Comparison of ENCODE assay signal across 9 mouse cellular contexts in the genomic region with DNA sequence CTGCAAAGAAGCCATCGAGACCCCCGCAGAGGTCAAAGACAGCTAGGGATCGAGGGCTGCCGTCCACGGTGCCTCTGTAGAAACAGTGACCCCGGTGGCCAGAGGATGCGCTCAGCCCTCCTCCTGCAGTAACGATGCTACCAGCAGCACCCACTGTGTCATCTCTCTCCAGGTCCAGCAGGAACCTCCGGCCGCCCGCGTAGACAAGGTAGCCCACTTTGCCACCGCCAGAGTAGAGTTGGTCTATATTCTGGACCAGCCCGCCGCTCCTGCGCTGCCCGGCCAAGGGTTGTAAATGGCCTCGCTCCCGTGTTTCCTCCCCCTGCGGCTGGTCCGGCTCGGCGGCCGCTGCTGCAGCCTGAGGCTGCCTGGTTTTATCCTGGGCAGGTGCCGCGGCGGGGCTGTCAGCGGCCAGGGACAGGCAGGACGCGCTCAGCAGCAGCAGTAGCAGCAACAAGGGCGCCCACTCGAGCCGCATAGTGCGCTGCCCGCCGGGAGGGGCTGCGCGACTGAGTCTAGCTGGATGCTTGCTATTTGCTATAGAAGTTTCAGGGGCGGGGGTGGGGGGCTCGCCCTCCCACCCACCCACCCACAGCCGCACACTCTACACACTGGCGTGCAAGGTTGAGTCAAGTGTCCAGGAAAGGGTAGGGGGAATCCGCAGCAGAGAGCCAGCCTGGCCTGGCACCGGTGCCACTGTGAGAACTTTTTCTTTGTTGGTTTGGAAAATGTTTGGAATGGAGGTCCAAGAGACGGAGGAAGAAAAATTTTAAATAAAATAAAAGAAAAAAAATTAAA. TPM values are rescaled to one million over a fixed set of nuclear protein-coding genes. Genes with fewer than 3 reads are reported as not detected.
DNase-seq lines count a peak whose midpoint lies in the region; ATAC-seq and TF ChIP-seq lines count a peak whose summit lies in the region.
"Had no signal": no experiment of that assay in that cellular context is flagged by ENCODE, and none has a peak within 500 bp of the region (broad histone marks: within the 10 kb centered on the region; RNA-seq: fewer than 3 reads in every experiment).

No protein-coding gene starts in this region.

- no peaks in the 10 kb centered on the region for H3K36me3 ChIP-seq in forebrain, postnatal 0 days (ENCODE audit: insufficient read depth)
- no peaks in the 10 kb centered on the region for H3K36me3 ChIP-seq in hindbrain, embryonic 16.5 days (ENCODE audit: control insufficient read depth, insufficient read depth, low read length)
- no peaks in the 10 kb centered on the region for H3K36me3 ChIP-seq in liver, embryonic 14.5 days (replicated peaks; ENCODE audit: control insufficient read depth, insufficient read depth, low read depth)

- peak; percentile 19 for DNase-seq in kidney, adult 18-20 months
- DNase-seq in kidney, adult 8-10 months, result no peak
- DNase-seq in adrenal gland, postnatal 10 days, result peak; percentile 53
- no peak for DNase-seq in forebrain, postnatal 0 days
- no peak for DNase-seq in liver, embryonic 14.5 days (ENCODE audit: low read depth in 3 of 3, low spot score in 3 of 3)
- peak; percentile 45 for DNase-seq in ovary, postnatal 36 days (ENCODE audit: low spot score)

- no peaks in the 10 kb centered on the region for H3K9me3 ChIP-seq in forebrain, postnatal 0 days (ENCODE audit: low read length)
- no peaks in the 10 kb centered on the region for H3K9me3 ChIP-seq in hindbrain, embryonic 16.5 days (ENCODE audit: control insufficient read depth, low read length)
- no peaks in the 10 kb centered on the region for H3K9me3 ChIP-seq in liver, embryonic 14.5 days (ENCODE audit: control insufficient read depth, low read length)

- no peak; the same call in 1 of the 2 replicates for TF ChIP-seq CTCF in forebrain, postnatal 0 days (IDR thresholded peaks at IDR 0.05; ENCODE audit: low read depth)
- TF ChIP-seq CTCF in liver, embryonic 14.5 days (IDR thresholded peaks at IDR 0.05; ENCODE audit: low read depth), result no peak

- no peak for TF ChIP-seq EP300 in liver, embryonic 14.5 days (IDR thresholded peaks at IDR 0.05; ENCODE audit: low read depth)

- peaks cover 2% of the 10 kb centered on the region; the same call in 1 of the 2 replicates for H3K27me3 ChIP-seq in forebrain, postnatal 0 days (ENCODE audit: insufficient read depth, low read length)
- H3K27me3 ChIP-seq in hindbrain, embryonic 16.5 days (replicated peaks; ENCODE audit: control insufficient read depth, insufficient read depth, low read length), result no peaks in the 10 kb centered on the region
- peaks cover 23% of the 10 kb centered on the region for H3K27me3 ChIP-seq in liver, embryonic 14.5 days (ENCODE audit: control insufficient read depth, insufficient read depth, low read length)

- H3K27ac ChIP-seq in forebrain, postnatal 0 days (ENCODE audit: low read depth, low read length), result no peak overlapping the region
- no peak overlapping the region; the same call in 1 of the 2 replicates for H3K27ac ChIP-seq in hindbrain, embryonic 16.5 days (ENCODE audit: low read depth, low read length)
- H3K27ac ChIP-seq in liver, embryonic 14.5 days, result no peak overlapping the region

- peak overlapping the region; percentile 64 for H3K9ac ChIP-seq in forebrain, postnatal 0 days
- peak overlapping the region; percentile 75 for H3K9ac ChIP-seq in hindbrain, embryonic 16.5 days (ENCODE audit: low read depth, low read length)
- no peak overlapping the region for H3K9ac ChIP-seq in liver, embryonic 14.5 days (replicated peaks)

- 2% methylated on average over 45 of the region's 45 CpGs for WGBS in forebrain, postnatal 0 days
- WGBS in hindbrain, embryonic 16.5 days, result under 1% methylated on average over 44 of the region's 45 CpGs
- WGBS in liver, embryonic 14.5 days (ENCODE audit: insufficient replicate concordance), result 3% methylated on average over 45 of the region's 45 CpGs

- H3K4me3 ChIP-seq in forebrain, postnatal 0 days (ENCODE audit: low read depth, low read length), result peak overlapping the region; percentile 68
- H3K4me3 ChIP-seq in hindbrain, embryonic 16.5 days (ENCODE audit: low read length), result peak overlapping the region; percentile 57
- H3K4me3 ChIP-seq in liver, embryonic 14.5 days (ENCODE audit: insufficient read depth in 1 of 2, low read depth in 2 of 2, low read length in 2 of 2), result peak overlapping the region in 1 of 2 experiments; percentile 47; a peak in 2 of 4 replicates

- peak overlapping the region; percentile 92 for H3K4me2 ChIP-seq in forebrain, postnatal 0 days (ENCODE audit: low read depth)
- H3K4me2 ChIP-seq in hindbrain, embryonic 16.5 days (ENCODE audit: low read length), result peak overlapping the region; percentile 92
- H3K4me2 ChIP-seq in liver, embryonic 14.5 days (ENCODE audit: low read depth), result peak overlapping the region; percentile 56

- H3K4me1 ChIP-seq in forebrain, postnatal 0 days (ENCODE audit: insufficient read depth), result 0 out of 2 replicates have a peak, but pooled peaks cover 7% of the 10 kb centered on the region
- H3K4me1 ChIP-seq in hindbrain, embryonic 16.5 days (ENCODE audit: control insufficient read depth, insufficient read depth, low read depth, low read length), result peaks cover 6% of the 10 kb centered on the region
- H3K4me1 ChIP-seq in liver, embryonic 14.5 days (replicated peaks; ENCODE audit: control insufficient read depth in 2 of 2, insufficient read depth in 2 of 2, low read length in 1 of 2), result no peaks in the 10 kb centered on the region

- peak; percentile 57 for ATAC-seq in forebrain, postnatal 0 days
- peak; percentile 78 for ATAC-seq in hindbrain, embryonic 16.5 days
- ATAC-seq in liver, embryonic 14.5 days (ENCODE audit: insufficient read depth), result no peak
- ATAC-seq in activated CD4-positive, CD25-positive, alpha-beta regulatory T cell, adult 4 months, result no peak

RNA-seq across cellular contexts. Expression of a gene that starts 1.6 kb away (rescaled TPM):
- 10 to 100 TPM; 10.0 to 10.3 TPM for total RNA-seq in adrenal gland, postnatal 10 days (2021)
- 2.1 and 2.6 TPM in 2 replicates for total RNA-seq in forebrain, postnatal 0 days (2014; rRNA removed)
- 1.1 and 1.8 TPM in 2 replicates for polyA plus RNA-seq in forebrain, postnatal 0 days (2015; fragmentation: Nextera tagmentation; extraction: Ambion mirVana)
- polyA plus RNA-seq in hindbrain, embryonic 16.5 days (2015; fragmentation: Nextera tagmentation; extraction: Ambion mirVana), result 4.4 and 4.5 TPM in 2 replicates
- polyA plus RNA-seq in liver, embryonic 14.5 days (2012; rRNA removed), result 0.11 and 0.12 TPM in 2 replicates
- 0.25 and 0.39 TPM in 2 replicates for polyA plus RNA-seq in liver, embryonic 14.5 days (2014; fragmentation: Nextera tagmentation; extraction: Ambion mirVana)
- under 1 TPM in 1 of 2 experiments, not detected in 1; 0.12 TPM for polyA plus RNA-seq in activated CD4-positive, CD25-positive, alpha-beta regulatory T cell, adult 4 months (2017; shearing (Covaris generic))
- total RNA-seq: MEL had no signal

Comparison
In these comparisons a context has a peak if more than half of its experiments do, and no peak if none do; other contexts are left out.
1. DNase-seq: peak in kidney, adult 18-20 months (single experiment), adrenal gland, postnatal 10 days (single experiment) and ovary, postnatal 36 days (single experiment); none in kidney, adult 8-10 months (0 of 2), forebrain, postnatal 0 days (single experiment) and liver, embryonic 14.5 days (0 of 3).
2. ATAC-seq: peak in forebrain, postnatal 0 days (single experiment) and hindbrain, embryonic 16.5 days (single experiment); none in liver, embryonic 14.5 days (single experiment) and activated CD4-positive, CD25-positive, alpha-beta regulatory T cell, adult 4 months (single experiment).
3. Peak in every context shown above with its lines, with median percentiles within 50 percentile points of each other: H3K4me2 ChIP-seq.